Mouse (Mus musculus) regulatory T cell (primary cell): ENCODE data around the gene Krtap29-1.

Source experiments
- in situ Hi-C: fragments of 300-600 bp; cut with MboI, MseI; formaldehyde crosslinking; loops from one replicate; pipeline ENCODE4 v1.15.1; 2025; ENCODE audit warnings: high pct_unique_total_duplicates

The Krtap29-1 gene

DNA sequence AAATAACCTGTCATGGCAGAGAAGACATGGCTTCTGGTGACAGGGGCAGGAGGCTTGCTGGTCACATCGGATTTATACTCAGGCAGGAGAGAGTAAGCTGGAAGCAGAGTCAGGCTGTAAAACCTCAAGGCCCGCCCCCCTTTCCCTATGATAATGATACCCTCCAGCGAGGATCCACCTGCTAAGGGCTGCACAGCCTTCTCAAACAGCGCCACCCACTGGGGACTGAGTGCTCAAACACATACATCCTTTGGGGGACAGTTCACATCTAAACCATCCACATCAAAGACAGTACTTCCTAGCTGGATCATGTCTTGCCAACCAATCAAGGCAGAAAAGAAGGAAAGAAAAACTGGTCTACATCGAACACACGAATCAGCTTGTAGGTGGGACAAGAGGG, 14.6 kb downstream of the Krtap29-1 start:
- in situ Hi-C loops = loop anchor here (5.0 kb wide), 1 partner anchor 262 kb away; no protein-coding TSS in a partner anchor

DNA sequence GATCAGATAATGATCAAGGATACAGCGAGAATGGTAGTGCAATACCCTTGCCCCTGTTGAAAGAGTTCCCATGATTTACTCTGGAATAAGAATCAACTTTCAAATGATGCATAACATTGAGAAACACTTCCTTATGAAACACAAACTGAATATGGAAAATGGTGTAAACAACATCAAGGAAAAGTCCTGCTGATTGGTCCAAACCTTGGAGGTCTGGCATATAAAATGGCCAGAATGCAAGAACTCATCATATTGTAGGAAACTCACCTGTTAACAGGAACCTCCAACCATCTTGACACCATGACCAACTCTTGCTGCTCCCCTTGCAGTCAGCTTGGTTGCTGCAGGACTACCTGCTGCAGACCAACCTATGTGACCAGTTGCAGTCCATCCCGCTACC, 30.7 kb downstream of the Krtap29-1 start, which contains the start of gene Krtap9-5:
Gene Krtap9-5 (plus strand): TSS at position 301 of the 400 bp plus-strand sequence.
- in situ Hi-C loops = no loop called here

DNA sequence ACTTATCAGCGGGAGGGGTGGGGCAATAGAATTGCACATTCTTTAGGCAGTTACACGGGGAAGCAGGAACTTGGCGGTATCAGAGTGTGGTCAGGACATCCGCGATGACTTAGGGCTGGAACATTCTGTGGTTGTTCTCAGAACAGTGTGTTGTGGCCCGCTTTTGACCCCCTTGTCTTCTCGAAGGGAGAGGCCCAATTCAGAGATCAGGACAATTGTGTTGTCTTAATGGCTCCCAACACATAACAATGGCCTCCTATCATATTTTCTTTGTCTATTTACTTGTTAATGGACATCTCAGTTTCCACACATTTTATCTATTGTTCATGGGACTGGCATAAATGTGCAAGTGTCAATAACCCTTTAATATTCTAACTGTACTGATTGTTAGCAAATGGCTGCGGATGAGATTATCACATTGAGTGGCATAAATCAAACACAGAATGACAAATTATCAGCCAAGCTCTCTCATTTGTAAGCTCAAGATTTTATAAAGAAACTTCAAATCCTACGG, 41.0 kb downstream of the Krtap29-1 start:
- in situ Hi-C loops = no loop called here

DNA sequence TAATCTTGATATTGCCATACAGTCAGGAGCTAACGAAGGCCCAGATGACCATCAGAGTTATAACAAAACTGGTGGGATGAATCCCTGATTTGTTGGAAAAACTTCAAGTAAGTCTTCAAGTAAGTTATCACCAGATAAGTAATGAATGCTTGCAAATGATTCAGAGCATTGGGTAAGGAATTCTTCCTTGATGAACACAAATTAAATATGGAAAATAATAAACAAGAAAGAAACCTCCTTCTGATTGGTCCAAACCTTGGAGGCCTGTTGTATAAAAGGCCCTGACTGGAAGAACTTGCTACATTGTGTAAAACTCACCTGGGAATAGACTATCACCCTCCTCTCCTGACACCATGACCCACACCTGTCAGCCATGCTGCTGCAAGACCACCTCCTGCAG, 42.9 kb downstream of the Krtap29-1 start, which contains the start of gene Krtap31-2:
Gene Krtap31-2 (plus strand): TSS at position 301 of the 400 bp plus-strand sequence.
- in situ Hi-C loops = no loop called here
